Comparison of ENCODE assay signal across 36 mouse cellular contexts in the genomic region with DNA sequence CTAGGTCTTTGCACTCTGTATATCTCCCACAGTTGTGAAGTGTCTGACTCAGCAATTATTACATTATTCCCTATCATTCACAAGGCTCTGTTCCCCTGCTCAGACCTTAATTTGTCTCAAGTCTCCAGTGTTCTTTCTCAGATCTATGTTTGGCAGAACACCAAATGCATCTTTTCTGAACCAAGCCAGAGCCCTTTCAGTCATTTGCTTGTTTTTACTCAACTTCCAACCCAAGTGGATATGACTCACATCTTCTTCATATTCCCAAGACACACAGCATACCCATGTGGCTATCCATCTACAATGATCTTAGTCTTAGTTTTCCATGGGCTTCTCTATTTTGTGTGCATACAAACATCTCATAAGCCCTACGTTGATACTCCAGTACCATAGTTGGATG. TPM values are rescaled to one million over a fixed set of nuclear protein-coding genes. Genes with fewer than 3 reads are reported as not detected.
"Had no signal": no experiment of that assay in that cellular context is flagged by ENCODE, and none has a peak within 500 bp of the region (broad histone marks: within the 10 kb centered on the region; RNA-seq: fewer than 3 reads in every experiment).

No protein-coding gene starts in this region.

- H3K4me1 ChIP-seq: heart, embryonic 12.5 days; heart, embryonic 13.5 days; heart, embryonic 15.5 days; hindbrain, embryonic 10.5 days; hindbrain, embryonic 12.5 days; hindbrain, embryonic 13.5 days; hindbrain, embryonic 15.5 days; intestine, embryonic 15.5 days; kidney, embryonic 15.5 days had no signal

- DNase-seq: heart, postnatal 10 days; heart, postnatal 14 days; heart, postnatal 36 days; heart, postnatal 4 days; kidney, adult 11 months; kidney, adult 18-20 months; kidney, adult 2 months; kidney, adult 8-10 months; kidney, adult 9 months; kidney, postnatal 10 days; kidney, postnatal 14 days; kidney, postnatal 25 days; kidney, postnatal 36 days; kidney, postnatal 4 days; layer of hippocampus, adult 9-11 months; layer of hippocampus, postnatal 36 days had no signal

- H3K36me3 ChIP-seq: heart, embryonic 12.5 days; heart, embryonic 13.5 days; heart, embryonic 15.5 days; hindbrain, embryonic 10.5 days; hindbrain, embryonic 12.5 days; hindbrain, embryonic 13.5 days; hindbrain, embryonic 15.5 days; intestine, embryonic 15.5 days; kidney, embryonic 15.5 days had no signal

- H3K4me2 ChIP-seq: heart, embryonic 11.5 days; heart, embryonic 12.5 days; heart, embryonic 13.5 days; heart, embryonic 15.5 days; hindbrain, embryonic 12.5 days; hindbrain, embryonic 13.5 days; hindbrain, embryonic 14.5 days; hindbrain, embryonic 15.5 days; intestine, embryonic 15.5 days; kidney, embryonic 15.5 days had no signal

- H3K27me3 ChIP-seq: heart, embryonic 12.5 days; heart, embryonic 13.5 days; heart, embryonic 15.5 days; hindbrain, embryonic 12.5 days; hindbrain, embryonic 13.5 days; hindbrain, embryonic 15.5 days; intestine, embryonic 15.5 days; kidney, embryonic 15.5 days had no signal

- H3K9ac ChIP-seq: heart, embryonic 12.5 days; heart, embryonic 13.5 days; heart, embryonic 15.5 days; hindbrain, embryonic 12.5 days; hindbrain, embryonic 13.5 days; hindbrain, embryonic 14.5 days; hindbrain, embryonic 15.5 days; intestine, embryonic 15.5 days; kidney, embryonic 15.5 days had no signal

- H3K9me3 ChIP-seq: heart, embryonic 12.5 days; heart, embryonic 13.5 days; heart, embryonic 15.5 days; hindbrain, embryonic 10.5 days; hindbrain, embryonic 12.5 days; hindbrain, embryonic 13.5 days; hindbrain, embryonic 15.5 days; intestine, embryonic 15.5 days; kidney, embryonic 15.5 days had no signal

- H3K4me3 ChIP-seq: heart, embryonic 12.5 days; heart, embryonic 13.5 days; heart, embryonic 15.5 days; hindbrain, embryonic 10.5 days; hindbrain, embryonic 12.5 days; hindbrain, embryonic 13.5 days; hindbrain, embryonic 15.5 days; intestine, embryonic 15.5 days; kidney, embryonic 15.5 days; layer of hippocampus, adult 2 months; left cerebral cortex, adult 2 months had no signal

- ATAC-seq: hindbrain, embryonic 16.5 days; hindbrain, postnatal 0 days; inflammation-experienced regulatory T-cells, adult 6 months; intestine, embryonic 15.5 days; intestine, embryonic 16.5 days; intestine, postnatal 0 days had no signal

- H3K27ac ChIP-seq: heart, embryonic 13.5 days; heart, embryonic 15.5 days; hindbrain, embryonic 10.5 days; hindbrain, embryonic 12.5 days; hindbrain, embryonic 13.5 days; hindbrain, embryonic 14.5 days; hindbrain, embryonic 15.5 days; hindbrain, postnatal 0 days; intestine, embryonic 15.5 days; kidney, embryonic 15.5 days; kidney, postnatal 0 days; layer of hippocampus, adult 2 months; left cerebral cortex, adult 2 months had no signal

RNA-seq across cellular contexts. Expression of gene Lrrc3b, which starts 17.2 kb away (rescaled TPM):
- total RNA-seq: hematopoietic stem cell, adult 5-6 weeks had no signal
- polyA plus RNA-seq: inflammation-experienced regulatory T-cells, adult 6 months had no signal
